ENCODE assay signal across 13 mouse cellular contexts in the genomic region with DNA sequence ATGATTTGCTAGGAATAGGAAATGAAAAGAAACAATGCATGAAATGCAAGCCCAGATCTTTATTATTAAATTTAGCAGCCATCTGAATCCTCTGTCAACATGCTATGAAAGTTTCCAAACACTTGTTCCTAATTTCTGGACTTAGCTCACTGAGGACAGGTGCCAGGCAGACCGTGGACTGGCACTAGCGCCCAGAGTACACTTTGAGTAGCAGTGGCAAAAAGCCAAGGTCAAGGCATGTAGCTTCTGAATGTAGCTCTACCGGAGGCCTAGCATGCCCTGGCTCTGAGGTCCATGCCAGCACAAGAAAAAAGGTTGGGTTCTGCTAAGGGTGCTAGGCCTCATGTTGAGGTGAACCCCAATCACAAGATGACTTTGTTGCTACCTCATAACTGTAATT.
DNase-seq lines count a peak whose midpoint lies in the region; TF ChIP-seq lines count a peak whose summit lies in the region.
"Had no signal": no experiment of that assay in that cellular context is flagged by ENCODE, and none has a peak within 500 bp of the region (broad histone marks: within the 10 kb centered on the region; RNA-seq: fewer than 3 reads in every experiment).

No protein-coding gene starts in this region.

- no peak for TF ChIP-seq CTCF in gastrocnemius, adult 2 months (IDR thresholded peaks at IDR 0.05)
- TF ChIP-seq CTCF in liver, adult 2 months (IDR thresholded peaks at IDR 0.05; ENCODE audit: low read depth, low read length) = no peak

- no peak overlapping the region for H3K4me3 ChIP-seq in gastrocnemius, adult 2 months
- no peak overlapping the region for H3K4me3 ChIP-seq in liver, adult 2 months (ENCODE audit: insufficient read depth, low read depth, low read length)
- H3K4me3 ChIP-seq: forebrain, embryonic 15.5 days; myocyte had no signal

- no peak for TF ChIP-seq POLR2A in liver, adult 2 months (IDR thresholded peaks at IDR 0.05; ENCODE audit: extremely low read depth, insufficient read depth, low read length)

- no peaks in the 10 kb centered on the region for H3K36me3 ChIP-seq in liver, adult 2 months (ENCODE audit: control insufficient read depth, insufficient read depth, low read length)
- H3K36me3 ChIP-seq: forebrain, embryonic 15.5 days had no signal

- peaks cover 7% of the 10 kb centered on the region for H3K4me1 ChIP-seq in liver, adult 2 months (ENCODE audit: control insufficient read depth, insufficient read depth, low read length)

- 30% methylated on average over 3 of the region's 3 CpGs for WGBS in liver, adult 2 months

- H3K27me3 ChIP-seq in liver, adult 2 months (ENCODE audit: control insufficient read depth, insufficient read depth, low read length) = no peaks in the 10 kb centered on the region
- H3K27me3 ChIP-seq: forebrain, embryonic 15.5 days had no signal

- H3K27ac ChIP-seq in gastrocnemius, adult 2 months = peak overlapping the region; percentile 57; the same call in 1 of the 2 replicates
- no peak overlapping the region for H3K27ac ChIP-seq in liver, adult 2 months (replicated peaks; ENCODE audit: insufficient read depth, low read depth, low read length)
- H3K27ac ChIP-seq: forebrain, embryonic 15.5 days had no signal

- H3K9ac ChIP-seq in liver, adult 2 months (ENCODE audit: low read depth, low read length) = no peak overlapping the region
- H3K9ac ChIP-seq: forebrain, embryonic 15.5 days; liver, postnatal 0 days had no signal

- DNase-seq in gastrocnemius, adult 2 months = peak; percentile 70
- no peak for DNase-seq in gastrocnemius, postnatal 36 days
- peak; percentile 91 for DNase-seq in liver, adult 2 months (ENCODE audit: extremely low read depth, low read depth, low spot score)
- DNase-seq in liver = no peak
- peak; percentile 79 to 82 for DNase-seq in kidney, adult 8-10 months
- DNase-seq in lung, postnatal 25 days (ENCODE audit: low spot score) = peak; percentile 63
- no peak for DNase-seq in frontal cortex, postnatal 36 days (ENCODE audit: low spot score in 2 of 2)
- DNase-seq in frontal cortex, postnatal 25 days (ENCODE audit: low spot score in 2 of 2) = no peak
- DNase-seq: layer of hippocampus, adult 9-11 months; liver, postnatal 0 days; thymus, postnatal 14 days had no signal

- intact Hi-C loops in gastrocnemius, adult 2 months (cut with DNase I) = loop anchor here (10.0 kb wide), 1 partner anchor 102 kb away; no protein-coding TSS in a partner anchor
- intact Hi-C loops in gastrocnemius, postnatal 36 days (cut with DNase I) = no loop called here

- no peaks in the 10 kb centered on the region for H3K79me2 ChIP-seq in liver, adult 2 months (ENCODE audit: control insufficient read depth, insufficient read depth, low read length)

Comparison
In these comparisons a context has a peak if more than half of its experiments do, and no peak if none do; other contexts are left out.
1. DNase-seq: peak in gastrocnemius, adult 2 months (single experiment), liver, adult 2 months (single experiment), kidney, adult 8-10 months (2 of 2) and lung, postnatal 25 days (single experiment); none in gastrocnemius, postnatal 36 days (0 of 2), liver (single experiment), frontal cortex, postnatal 36 days (0 of 2) and frontal cortex, postnatal 25 days (0 of 2).